ENCODE assay signal across 26 mouse cellular contexts in genomic region chr3:132706977-132707376, GRCm38 (mm10). TPM values are rescaled to one million over a fixed set of nuclear protein-coding genes. Genes with fewer than 3 reads are reported as not detected.
A peak's percentile ranks its signal among the peaks of the same experiment; 100 is the strongest.
DNase-seq lines count a peak whose midpoint lies in the region; ATAC-seq and TF ChIP-seq lines count a peak whose summit lies in the region.
"Had no signal": no experiment of that assay in that cellular context is flagged by ENCODE, and none has a peak within 500 bp of the region (broad histone marks: within the 10 kb centered on the region; RNA-seq: fewer than 3 reads in every experiment).

No protein-coding gene starts in this region.

- no peaks in the 10 kb centered on the region for H3K79me2 ChIP-seq in CH12.LX (replicated peaks; ENCODE audit: control insufficient read depth, extremely low read depth, insufficient read depth, poor library complexity, severe bottlenecking)

- no peaks in the 10 kb centered on the region for H3K4me1 ChIP-seq in CH12.LX (ENCODE audit: control insufficient read depth in 1 of 2, insufficient read depth in 2 of 2)
- no peaks in the 10 kb centered on the region for H3K4me1 ChIP-seq in ES-E14 (ENCODE audit: control insufficient read depth in 2 of 2, insufficient read depth in 2 of 2, low read length in 2 of 2, poor library complexity in 1 of 2)
- H3K4me1 ChIP-seq in forebrain, embryonic 15.5 days = no peaks in the 10 kb centered on the region
- no peaks in the 10 kb centered on the region for H3K4me1 ChIP-seq in neural tube, embryonic 15.5 days
- H3K4me1 ChIP-seq: kidney, embryonic 15.5 days; limb, embryonic 13.5 days; liver, embryonic 15.5 days; neural tube, embryonic 12.5 days had no signal

- in situ Hi-C loops in CH12.LX (cut with MboI; ENCODE audit: low pct_ligation_motif_present, low pct_unique_long_range_greater_than_20kb, low sequenced_read_pairs) = loop anchor here (10.0 kb wide), 1 partner anchor 202 kb away; no protein-coding TSS in a partner anchor
- in situ Hi-C loops in ES-E14 (cut with MboI; ENCODE audit: low sequenced_read_pairs in 2 of 2, unreplicated experiment in 2 of 2) = no loop called here

- DNase-seq in layer of hippocampus, adult 2 months (ENCODE audit: low spot score in 2 of 2) = no peak
- no peak for DNase-seq in layer of hippocampus, adult 8-10 months (ENCODE audit: low spot score in 2 of 2)
- DNase-seq in CH12.LX (ENCODE audit: extremely low read depth) (no peak), ES-E14 (ENCODE audit: low read depth, low spot score) (peak; percentile 15), ZHBTc4 (ENCODE audit: low read depth, low spot score) (peak; percentile 60)
- DNase-seq: adrenal gland, postnatal 36 days; cerebellum, adult 18-20 months; cerebellum, postnatal 10 days; forebrain, postnatal 0 days; gastrocnemius, postnatal 36 days; heart, adult 18-20 months; kidney, adult 18-20 months; kidney, postnatal 25 days; lung, postnatal 36 days; thymus, adult 2 months had no signal

- H3K36me3 ChIP-seq in CH12.LX (replicated peaks in 1 of 2; ENCODE audit: control insufficient read depth in 1 of 2, insufficient read depth in 1 of 2, low read length in 1 of 2) (peaks cover 8 to 34% of the 10 kb centered on the region in 2 experiments), ES-E14 (ENCODE audit: control insufficient read depth, insufficient read depth, low read length, poor library complexity, severe bottlenecking) (no peaks in the 10 kb centered on the region)
- H3K36me3 ChIP-seq in forebrain, embryonic 15.5 days = 0 out of 2 replicates have a peak, but pooled peaks cover 2% of the 10 kb centered on the region
- H3K36me3 ChIP-seq in neural tube, embryonic 15.5 days = peaks cover 6% of the 10 kb centered on the region
- H3K36me3 ChIP-seq: liver, embryonic 15.5 days; neural tube, embryonic 12.5 days had no signal

- H3K27me3 ChIP-seq in CH12.LX (replicated peaks) = no peaks in the 10 kb centered on the region
- no peaks in the 10 kb centered on the region for H3K27me3 ChIP-seq in forebrain, embryonic 15.5 days
- no peaks in the 10 kb centered on the region for H3K27me3 ChIP-seq in neural tube, embryonic 15.5 days (replicated peaks)
- H3K27me3 ChIP-seq: kidney, embryonic 15.5 days; limb, embryonic 13.5 days; liver, embryonic 15.5 days; neural tube, embryonic 12.5 days had no signal

- H3K4me2 ChIP-seq in CH12.LX (ENCODE audit: insufficient read depth, low read depth, poor library complexity, severe bottlenecking) = no peak overlapping the region
- H3K4me2 ChIP-seq in forebrain, embryonic 15.5 days (replicated peaks) = no peak overlapping the region
- no peak overlapping the region for H3K4me2 ChIP-seq in neural tube, embryonic 15.5 days
- H3K4me2 ChIP-seq: heart, embryonic 11.5 days; hindbrain, embryonic 14.5 days; kidney, embryonic 15.5 days; limb, embryonic 13.5 days; liver, embryonic 15.5 days; midbrain, embryonic 11.5 days; neural tube, embryonic 12.5 days had no signal

- no peak overlapping the region for H3K27ac ChIP-seq in layer of hippocampus, adult 2 months
- H3K27ac ChIP-seq in CH12.LX (ENCODE audit: insufficient read depth, low read depth) (no peak overlapping the region), ES-E14 (ENCODE audit: insufficient read depth, low read depth, low read length, poor library complexity, severe bottlenecking) (no peak overlapping the region)
- H3K27ac ChIP-seq in forebrain, embryonic 15.5 days (replicated peaks) = no peak overlapping the region
- H3K27ac ChIP-seq in neural tube, embryonic 15.5 days (replicated peaks) = no peak overlapping the region
- H3K27ac ChIP-seq: hindbrain, embryonic 14.5 days; kidney, embryonic 15.5 days; limb, embryonic 13.5 days; liver, embryonic 15.5 days; neural tube, embryonic 12.5 days had no signal

- dilution Hi-C loops in CH12.LX (cut with MboI; ENCODE audit: extremely low pct_ligation_motif_present, extremely low pct_unique_long_range_greater_than_20kb, low sequenced_read_pairs) = no loop called here

- peak; percentile 30 for TF ChIP-seq RAD21 in CH12.LX (IDR thresholded peaks at IDR 0.05; ENCODE audit: low read depth, low read length)

- H3K9me3 ChIP-seq in CH12.LX (replicated peaks; ENCODE audit: low read length) (no peaks in the 10 kb centered on the region), ES-E14 (ENCODE audit: control insufficient read depth, insufficient read depth, low read depth, low read length) (no peaks in the 10 kb centered on the region)
- no peaks in the 10 kb centered on the region for H3K9me3 ChIP-seq in forebrain, embryonic 15.5 days
- no peaks in the 10 kb centered on the region for H3K9me3 ChIP-seq in neural tube, embryonic 15.5 days (replicated peaks)
- H3K9me3 ChIP-seq: kidney, embryonic 15.5 days; liver, embryonic 15.5 days; neural tube, embryonic 12.5 days had no signal

- TF ChIP-seq POLR2A in CH12.LX (IDR thresholded peaks at IDR 0.05; ENCODE audit: low read depth, low read length) = no peak

- H3K4me3 ChIP-seq in layer of hippocampus, adult 2 months = no peak overlapping the region
- H3K4me3 ChIP-seq in CH12.LX (replicated peaks in 1 of 3; ENCODE audit: low read depth in 2 of 3, low read length in 2 of 3, poor library complexity in 1 of 3) (no peak overlapping the region), ES-E14 (ENCODE audit: insufficient read depth in 1 of 2, low read depth in 1 of 2, low read length in 2 of 2, poor library complexity in 1 of 2, severe bottlenecking in 1 of 2) (no peak overlapping the region)
- no peak overlapping the region for H3K4me3 ChIP-seq in forebrain, embryonic 15.5 days
- H3K4me3 ChIP-seq in neural tube, embryonic 15.5 days (replicated peaks) = no peak overlapping the region
- H3K4me3 ChIP-seq: erythroblast, embryonic 14.5 days; kidney, embryonic 15.5 days; limb, embryonic 13.5 days; liver, embryonic 15.5 days; neural tube, embryonic 12.5 days had no signal

- TF ChIP-seq CTCF in layer of hippocampus, adult 2 months (conservative IDR thresholded peaks at IDR 0.05) = peak; percentile 14; the same call in 1 of the 2 replicates
- TF ChIP-seq CTCF in CH12.LX (conservative IDR thresholded peaks at IDR 0.05 in 1 of 2, IDR thresholded peaks at IDR 0.05 in 1 of 2; ENCODE audit: low read depth in 2 of 2, low read length in 2 of 2) = peak in 1 of 2 experiments; percentile 47; a peak in 2 of 4 replicates

- H3K9ac ChIP-seq in CH12.LX (ENCODE audit: insufficient read depth, low read depth) (no peak overlapping the region), ES-E14 (ENCODE audit: insufficient read depth, low read depth, low read length, poor library complexity, severe bottlenecking) (no peak overlapping the region)
- H3K9ac ChIP-seq in forebrain, embryonic 15.5 days (replicated peaks) = no peak overlapping the region
- H3K9ac ChIP-seq in neural tube, embryonic 15.5 days (replicated peaks) = no peak overlapping the region
- H3K9ac ChIP-seq: forebrain, postnatal 0 days; hindbrain, embryonic 14.5 days; kidney, embryonic 15.5 days; limb, embryonic 13.5 days; liver, embryonic 15.5 days; neural tube, embryonic 12.5 days had no signal

- TF ChIP-seq EP300 in CH12.LX (IDR thresholded peaks at IDR 0.05; ENCODE audit: low read length) = no peak

- 75% methylated on average over 4 of the region's 4 CpGs for WGBS in forebrain, embryonic 15.5 days
- 86% methylated on average over 4 of the region's 4 CpGs for WGBS in neural tube, embryonic 15.5 days

- ATAC-seq in forebrain, embryonic 15.5 days (replicated peaks) = no peak
- no peak for ATAC-seq in neural tube, embryonic 15.5 days (ENCODE audit: low FRiP score)
- ATAC-seq: forebrain, postnatal 0 days; midbrain, embryonic 16.5 days had no signal

TF ChIP-seq in CH12.LX, 34 proteins besides CTCF, POLR2A, EP300 and RAD21:
- TF ChIP-seq SMC3 (IDR thresholded peaks at IDR 0.05; ENCODE audit: low read depth, low read length) = peak; percentile 15; the same call in 1 of the 2 replicates
- TF ChIP-seq MAX (IDR thresholded peaks at IDR 0.05; ENCODE audit: low read length) = 0 out of 2 replicates have a peak, but pooled peaks have one; percentile 39
- TF ChIP-seq ETS1 (conservative IDR thresholded peaks at IDR 0.05; ENCODE audit: low read depth, low read length) = no peak

TF ChIP-seq in ES-E14, 5 proteins besides CTCF, POLR2A, EP300 and RAD21:
- TF ChIP-seq ZC3H11A (IDR thresholded peaks at IDR 0.05; ENCODE audit: borderline replicate concordance, low read depth, low read length) = no peak
- TF ChIP-seq ZNF384 (IDR thresholded peaks at IDR 0.05; ENCODE audit: low read depth, low read length) = no peak
- no peak for TF ChIP-seq MAFK (IDR thresholded peaks at IDR 0.05; ENCODE audit: insufficient read depth, low read depth, low read length)
- no peak for TF ChIP-seq CHD2 (IDR thresholded peaks at IDR 0.05; ENCODE audit: low read depth, low read length)
- TF ChIP-seq HCFC1 (IDR thresholded peaks at IDR 0.05; ENCODE audit: borderline replicate concordance, insufficient read depth, low read length) = no peak

RNA-seq across cellular contexts. Expression of gene Aimp1, which starts 22.8 kb away (rescaled TPM):
- total RNA-seq in layer of hippocampus, adult 2 months (2021) = 10 to 100 TPM; 62.7 to 63.1 TPM
- 10 to 100 TPM; 51.2 to 60.4 (median 55.7) TPM for total RNA-seq in layer of hippocampus, adult 8-10 months (2022)
- total RNA-seq in CH12.LX (2012; rRNA removed) (305 and 307 TPM in 2 replicates), CH12.LX (2014; rRNA removed) (390 and 444 TPM in 2 replicates), ES-E14 (2012; rRNA removed) (151 and 169 TPM in 2 replicates)
- 298 and 328 TPM in 2 replicates for polyA plus RNA-seq in CH12.LX (2012; ENCODE audit: insufficient read length, low read depth)
- polyA plus RNA-seq in forebrain, embryonic 15.5 days (2015; fragmentation: Nextera tagmentation; extraction: Ambion mirVana) = 60.8 and 64.1 TPM in 2 replicates
- polyA plus RNA-seq in neural tube, embryonic 15.5 days (2015; fragmentation: Nextera tagmentation; extraction: Ambion mirVana) = 57.2 and 63.2 TPM in 2 replicates

RNA-seq across cellular contexts. Expression of gene Tbck, which starts 23.0 kb away (rescaled TPM):
- 10 to 100 TPM; 34.0 to 36.8 TPM for total RNA-seq in layer of hippocampus, adult 2 months (2021)
- total RNA-seq in layer of hippocampus, adult 8-10 months (2022) = 10 to 100 TPM; 30.9 to 38.3 (median 34.8) TPM
- 16.9 and 18.7 TPM in 2 replicates for total RNA-seq in CH12.LX (2012; rRNA removed)
- total RNA-seq in CH12.LX (2014; rRNA removed) = 13.7 and 14.5 TPM in 2 replicates
- polyA plus RNA-seq in CH12.LX (2012; ENCODE audit: insufficient read length, low read depth) = 7.4 and 9.2 TPM in 2 replicates
- total RNA-seq in ES-E14 (2012; rRNA removed) = 7.6 and 8.4 TPM in 2 replicates
- polyA plus RNA-seq in forebrain, embryonic 15.5 days (2015; fragmentation: Nextera tagmentation; extraction: Ambion mirVana) = 34.0 and 36.4 TPM in 2 replicates
- polyA plus RNA-seq in neural tube, embryonic 15.5 days (2015; fragmentation: Nextera tagmentation; extraction: Ambion mirVana) = 30.8 and 32.2 TPM in 2 replicates

Comparison
In these comparisons a context has a peak if more than half of its experiments do, and no peak if none do; other contexts are left out.
1. DNase-seq: peak in ES-E14 (single experiment) and ZHBTc4 (single experiment); none in layer of hippocampus, adult 2 months (0 of 2), layer of hippocampus, adult 8-10 months (0 of 2) and CH12.LX (single experiment).